Mouse (Mus musculus) embryonic fibroblast, embryonic 13.5 days (primary cell): Measurements from ENCODE around the gene Atl2. TPM values are rescaled to one million over a fixed set of nuclear protein-coding genes. Genes with fewer than 3 reads are reported as not detected.

Experiments used
- H3K27ac ChIP-seq: 2 replicates; pipeline ENCODE4 v1.5.1; 2012; ENCODE audit warnings: low read length, control low read depth, inconsistent platforms; ENCODE audit not compliant: insufficient read depth
- H3K4me1 ChIP-seq: 2 replicates; pipeline ENCODE4 v1.6.1; 2011; ENCODE audit warnings: low read length; ENCODE audit not compliant: control insufficient read depth, insufficient read depth
- H3K4me3 ChIP-seq: 2 replicates; pipeline ENCODE4 v1.5.1; 2011; ENCODE audit warnings: mild to moderate bottlenecking, control low read depth, low read length; ENCODE audit not compliant: insufficient read depth
- CTCF ChIP-seq: IDR thresholded peaks from 2 replicates; pipeline ENCODE4 v1.5.1; 2011; ENCODE audit warnings: mild to moderate bottlenecking, control low read depth, low read length, moderate library complexity, borderline replicate concordance; ENCODE audit not compliant: insufficient read depth
- POLR2A ChIP-seq: IDR thresholded peaks from 2 replicates; pipeline ENCODE4 v1.6.1; 2011; ENCODE audit warnings: low read depth, mild to moderate bottlenecking, control low read depth, low read length, moderate library complexity
- polyA plus RNA-seq: library from polyadenylated mRNA; stranded (reverse); fragments of >200 nt; gene quantifications from 2 replicates; pipeline ENCODE4 v1.2.4, GENCODE M21; 2011; ENCODE audit warnings: low read depth; ENCODE audit not compliant: missing spikeins, insufficient read length

Gene Atl2
- polyA plus RNA-seq, 1 experiment, result 38.9 TPM

DNA sequence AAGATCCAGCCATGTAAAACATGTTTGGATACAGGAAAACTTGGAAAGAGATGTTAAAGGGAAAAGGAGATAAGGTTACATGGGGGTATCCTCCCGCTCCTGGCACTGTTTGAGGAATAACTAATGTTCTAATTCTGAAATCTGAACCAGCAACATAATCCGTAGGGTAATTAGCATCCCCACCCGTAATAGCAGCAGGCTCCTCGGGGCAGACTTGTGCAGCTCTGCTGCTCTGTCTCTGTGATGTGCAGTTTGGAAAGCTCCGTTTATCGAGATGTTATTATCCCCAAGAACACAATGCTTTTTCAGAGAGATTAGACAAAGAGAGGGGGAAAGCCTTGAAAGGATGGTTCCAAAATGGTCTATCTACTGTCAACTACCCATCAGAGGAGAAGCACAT, 5.3 kb upstream of the Atl2 start:
- no peak for TF ChIP-seq CTCF
- no peak for TF ChIP-seq POLR2A
- H3K4me3 ChIP-seq, result no peak overlapping the region

DNA sequence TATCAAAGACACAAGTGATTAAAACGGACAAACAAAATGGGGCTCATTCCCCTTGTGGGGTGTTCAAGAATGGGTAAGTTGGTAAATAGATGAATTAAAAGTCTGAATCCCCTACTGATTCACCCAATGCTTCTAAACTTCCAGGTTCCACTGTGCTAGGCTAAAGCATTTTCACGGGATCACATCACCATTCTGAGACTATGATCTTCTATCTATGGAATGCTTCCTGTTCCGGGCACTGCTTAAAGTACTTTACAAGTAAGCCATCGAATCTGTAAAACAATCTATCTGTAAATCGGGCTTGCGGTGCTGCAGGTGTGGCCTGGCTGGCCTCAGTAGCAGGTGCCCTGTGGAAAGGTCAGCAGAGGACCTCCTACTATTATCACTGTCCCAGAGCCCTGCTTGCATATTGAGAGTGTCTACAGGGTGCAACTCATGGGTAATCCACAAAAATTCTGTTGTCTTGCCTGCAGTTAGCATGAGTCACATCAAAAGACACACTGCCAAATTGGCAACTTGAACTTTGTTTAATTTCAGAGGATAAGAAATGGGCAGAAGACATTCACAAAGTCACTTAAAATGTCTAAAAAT, 2.3 kb upstream of the Atl2 start:
- no peak overlapping the region for H3K4me3 ChIP-seq
- H3K27ac ChIP-seq, result peak overlapping the region; percentile 76
- TF ChIP-seq CTCF (no peak), POLR2A (no peak)
- H3K4me1 ChIP-seq, result peaks cover 17% of the 10 kb centered on the region

More for the DNA sequence above, 5.3 kb upstream of the Atl2 start:
- H3K27ac ChIP-seq, result no peak overlapping the region
- peaks cover 15% of the 10 kb centered on the region for H3K4me1 ChIP-seq

DNA sequence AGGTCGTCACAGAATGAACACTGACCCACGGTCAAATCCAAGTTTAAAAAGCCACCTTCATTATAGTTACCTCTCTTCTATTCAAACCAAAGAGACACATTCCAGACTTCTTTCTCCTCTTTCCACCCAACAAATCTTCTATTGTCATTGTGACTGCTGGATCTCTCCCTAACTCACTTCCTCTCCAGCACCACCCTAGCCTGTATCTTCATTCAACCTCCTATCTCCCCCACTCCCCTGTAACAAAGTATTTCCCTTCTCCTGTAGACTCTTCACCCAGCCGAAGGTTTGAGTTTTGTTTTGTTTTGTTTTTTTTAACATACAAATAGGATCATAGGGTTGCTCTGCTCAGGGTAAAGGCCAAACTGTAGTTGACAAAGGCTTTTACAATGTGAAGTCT, 1.7 kb upstream of the Atl2 start:
- TF ChIP-seq CTCF, result no peak
- no peak for TF ChIP-seq POLR2A
- peak overlapping the region; percentile 76 for H3K27ac ChIP-seq
- H3K4me3 ChIP-seq, result no peak overlapping the region
- peaks cover 17% of the 10 kb centered on the region for H3K4me1 ChIP-seq

DNA sequence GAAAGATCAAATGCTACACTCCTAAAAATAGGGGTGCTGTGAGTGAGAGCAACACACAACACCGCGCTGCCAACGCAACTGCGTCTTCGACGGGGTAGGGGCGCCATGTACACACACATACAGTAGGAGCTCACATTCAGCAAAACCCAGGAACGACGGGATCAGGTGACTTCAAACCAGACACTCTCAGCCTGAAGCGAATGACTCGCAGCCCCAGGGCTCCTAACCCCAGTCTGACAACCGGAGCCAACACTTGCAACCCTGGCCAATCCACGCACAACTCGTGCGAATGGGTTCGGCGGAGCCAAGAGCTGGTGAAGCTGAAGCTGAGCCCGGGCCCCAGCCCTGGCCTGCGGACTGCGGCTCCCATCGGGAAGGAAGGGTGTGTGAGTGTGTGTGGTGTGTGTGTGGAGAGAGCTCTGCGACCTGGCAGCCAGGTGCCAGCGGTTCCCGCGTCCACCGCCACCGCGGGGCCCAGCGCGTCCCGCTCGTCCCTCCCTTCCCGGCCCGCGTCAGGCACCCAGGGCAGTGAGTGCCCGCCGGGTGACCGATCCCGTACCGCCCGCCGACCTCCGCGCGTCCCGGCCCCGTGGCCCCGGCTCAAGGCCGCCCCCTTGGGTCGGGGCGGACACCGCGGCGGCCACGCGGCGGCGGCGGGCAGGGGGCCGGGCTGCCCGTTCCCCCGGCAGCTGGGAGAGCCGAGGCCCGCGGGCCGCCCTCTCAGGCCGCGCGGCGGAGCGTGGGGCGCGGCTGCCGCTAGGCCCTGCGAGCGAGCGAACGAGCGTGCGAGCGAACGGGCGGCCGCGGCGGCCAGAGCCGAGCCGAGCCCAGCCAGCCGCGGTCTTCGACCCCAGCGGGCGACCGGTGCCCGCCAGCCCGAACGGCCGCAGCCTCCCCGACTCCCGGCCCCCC, 696 bp downstream of the Atl2 start:
- TF ChIP-seq POLR2A (0 out of 2 replicates have a peak, but pooled peaks have one; percentile 24), CTCF (peak; percentile 80; the same call in 1 of the 2 replicates)
- Histone ChIP-seq H3K27ac (peak overlapping the region; percentile 76), H3K4me3 (peak overlapping the region; percentile 88), H3K4me1 (peaks cover 17% of the 10 kb centered on the region)

DNA sequence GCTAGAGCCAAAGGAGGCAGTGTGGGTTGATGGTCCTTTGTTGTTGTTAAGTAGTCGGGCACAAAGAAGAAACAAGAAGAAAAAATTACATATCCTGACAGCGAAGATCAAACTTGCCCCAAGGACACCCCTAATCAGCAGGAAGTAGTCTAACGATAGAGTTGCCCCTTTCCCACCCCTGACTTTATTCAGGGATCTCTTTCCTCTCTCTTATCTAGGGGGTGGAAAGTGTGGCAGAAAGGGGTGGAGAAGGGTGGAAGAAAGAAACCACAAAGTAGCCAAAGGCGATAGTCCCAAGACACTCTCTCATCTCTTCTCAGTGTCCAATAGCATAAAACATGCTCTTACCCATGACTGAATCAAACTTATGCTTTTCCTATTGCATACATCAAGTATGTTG, 1.9 kb downstream of the Atl2 start:
- peak overlapping the region; percentile 34 for H3K4me3 ChIP-seq
- no peak overlapping the region for H3K27ac ChIP-seq
- TF ChIP-seq POLR2A, result no peak
- TF ChIP-seq CTCF, result no peak
- peaks cover 16% of the 10 kb centered on the region for H3K4me1 ChIP-seq

DNA sequence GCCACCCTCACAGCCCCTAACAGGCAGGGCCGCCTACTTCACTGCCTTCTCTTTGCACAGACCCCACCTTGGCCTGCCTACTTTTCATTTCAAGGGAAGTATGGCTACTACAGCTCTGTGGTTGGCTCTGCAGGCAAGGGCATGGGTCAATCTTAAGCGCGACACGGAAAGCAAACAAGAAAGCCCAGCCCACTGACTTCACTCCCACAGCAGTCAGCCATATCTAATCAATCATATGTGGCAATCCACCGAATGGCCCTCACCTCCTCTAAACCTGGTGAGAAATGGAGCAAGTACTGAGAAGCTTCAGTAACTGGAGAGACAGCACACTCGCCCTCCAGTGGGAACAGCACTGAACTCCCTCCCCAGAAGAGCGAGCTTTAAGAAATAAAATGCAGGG, 4.0 kb downstream of the Atl2 start:
- TF ChIP-seq CTCF (no peak), POLR2A (no peak)
- H3K4me1 ChIP-seq, result 0 out of 2 replicates have a peak, but pooled peaks cover 2% of the 10 kb centered on the region
- H3K27ac ChIP-seq, result no peak overlapping the region
- no peak overlapping the region for H3K4me3 ChIP-seq

DNA sequence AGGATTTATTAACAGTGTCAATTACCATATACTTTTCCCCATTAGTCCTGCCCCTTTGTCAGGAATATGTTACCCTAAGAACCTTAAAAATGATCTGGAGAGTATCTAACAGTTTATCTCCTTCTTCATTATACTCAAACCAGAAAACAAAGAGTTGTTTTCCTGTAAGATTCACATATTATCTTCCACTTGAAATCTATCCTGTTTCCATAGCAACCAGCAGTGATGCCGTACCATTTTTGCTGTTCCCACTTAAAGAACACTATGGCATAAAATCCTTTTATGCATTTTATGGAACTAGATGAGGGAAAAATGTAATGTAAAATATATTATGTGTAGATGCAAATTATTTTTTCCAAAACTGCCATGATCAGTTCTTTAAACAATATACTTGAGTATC, 8.0 kb downstream of the Atl2 start:
- H3K4me3 ChIP-seq, result no peak overlapping the region
- no peak overlapping the region for H3K27ac ChIP-seq
- H3K4me1 ChIP-seq, result 0 out of 2 replicates have a peak, but pooled peaks cover 3% of the 10 kb centered on the region
- no peak for TF ChIP-seq CTCF
- no peak for TF ChIP-seq POLR2A

DNA sequence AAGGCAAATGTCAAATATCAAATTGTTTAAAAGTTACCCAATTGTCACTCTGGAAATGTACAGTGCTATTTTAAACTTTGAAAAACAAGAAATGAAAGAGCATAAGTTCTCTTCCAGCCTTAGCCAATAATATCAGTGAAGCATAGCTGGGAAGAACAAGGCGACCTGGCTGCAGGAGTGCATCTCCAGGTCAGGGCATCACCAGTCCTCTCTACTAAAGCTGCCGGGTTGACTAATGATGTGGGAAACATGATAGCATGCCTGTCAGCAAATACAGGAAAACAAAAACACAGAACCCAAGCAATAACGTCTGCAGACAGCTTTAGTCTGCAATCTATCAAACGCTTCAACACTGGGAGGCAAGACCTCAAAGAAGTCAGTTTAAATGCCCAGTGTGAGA, 12.7 kb downstream of the Atl2 start:
- no peak overlapping the region for H3K4me3 ChIP-seq
- TF ChIP-seq POLR2A (no peak), CTCF (no peak)
- no peak overlapping the region for H3K27ac ChIP-seq
- H3K4me1 ChIP-seq, result 0 out of 2 replicates have a peak, but pooled peaks cover 3% of the 10 kb centered on the region

DNA sequence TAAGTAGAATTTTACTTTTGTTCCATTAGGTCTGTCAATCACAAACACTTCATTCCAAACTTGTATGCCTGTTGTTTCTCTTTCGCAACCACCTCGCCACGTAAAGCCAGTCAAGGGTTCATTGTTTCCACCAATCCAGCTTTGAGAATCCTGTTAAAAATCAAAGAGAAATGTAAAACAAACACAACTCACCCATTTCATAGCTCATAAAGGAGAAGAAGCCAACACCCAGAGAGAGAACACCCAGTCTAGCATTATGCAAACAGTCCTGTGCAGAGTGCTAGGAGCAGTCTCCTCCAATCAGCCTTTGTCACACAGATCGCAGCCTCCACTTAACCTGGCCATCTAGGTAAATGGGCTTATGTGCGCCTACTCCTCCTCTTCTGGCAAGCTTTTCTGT, 30.9 kb downstream of the Atl2 start:
- no peak overlapping the region for H3K4me3 ChIP-seq
- H3K27ac ChIP-seq, result no peak overlapping the region
- TF ChIP-seq POLR2A (no peak), CTCF (no peak)

DNA sequence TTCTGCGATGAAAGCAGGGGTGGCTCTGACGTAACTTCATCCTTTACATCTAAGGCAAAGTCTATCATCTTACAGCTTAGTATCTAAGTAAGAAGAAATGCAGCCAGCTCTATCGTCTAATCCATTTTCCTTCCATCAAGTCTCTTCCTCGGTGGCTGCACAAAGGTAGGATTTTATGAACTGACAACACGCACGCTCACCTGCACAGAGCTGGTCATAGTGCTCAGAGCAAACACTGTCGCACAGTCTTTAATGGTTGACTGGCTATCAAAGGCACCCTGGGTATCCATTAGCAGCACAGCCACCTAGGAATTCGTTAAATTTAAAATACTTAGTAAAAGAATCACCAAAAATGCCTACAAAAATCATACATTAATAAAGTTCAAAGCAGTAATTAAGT, 31.4 kb downstream of the Atl2 start:
- Histone ChIP-seq H3K4me3 (no peak overlapping the region), H3K4me1 (no peaks in the 10 kb centered on the region), H3K27ac (no peak overlapping the region)
- no peak for TF ChIP-seq CTCF
- no peak for TF ChIP-seq POLR2A

More for the DNA sequence above, 30.9 kb downstream of the Atl2 start:
- H3K4me1 ChIP-seq, result no peaks in the 10 kb centered on the region
